Mouse (Mus musculus): ENCODE measurements around the gene Zbtb34.

Gene Zbtb34

GRCm38 (mm10) chr2:33430771-33431699, at the start of gene Zbtb34:
TSS of gene Zbtb34 (minus strand) at chr2:33431324.
- peak; percentile 81 for DNase-seq (ENCODE audit: extremely low spot score, low spot score)

DNA sequence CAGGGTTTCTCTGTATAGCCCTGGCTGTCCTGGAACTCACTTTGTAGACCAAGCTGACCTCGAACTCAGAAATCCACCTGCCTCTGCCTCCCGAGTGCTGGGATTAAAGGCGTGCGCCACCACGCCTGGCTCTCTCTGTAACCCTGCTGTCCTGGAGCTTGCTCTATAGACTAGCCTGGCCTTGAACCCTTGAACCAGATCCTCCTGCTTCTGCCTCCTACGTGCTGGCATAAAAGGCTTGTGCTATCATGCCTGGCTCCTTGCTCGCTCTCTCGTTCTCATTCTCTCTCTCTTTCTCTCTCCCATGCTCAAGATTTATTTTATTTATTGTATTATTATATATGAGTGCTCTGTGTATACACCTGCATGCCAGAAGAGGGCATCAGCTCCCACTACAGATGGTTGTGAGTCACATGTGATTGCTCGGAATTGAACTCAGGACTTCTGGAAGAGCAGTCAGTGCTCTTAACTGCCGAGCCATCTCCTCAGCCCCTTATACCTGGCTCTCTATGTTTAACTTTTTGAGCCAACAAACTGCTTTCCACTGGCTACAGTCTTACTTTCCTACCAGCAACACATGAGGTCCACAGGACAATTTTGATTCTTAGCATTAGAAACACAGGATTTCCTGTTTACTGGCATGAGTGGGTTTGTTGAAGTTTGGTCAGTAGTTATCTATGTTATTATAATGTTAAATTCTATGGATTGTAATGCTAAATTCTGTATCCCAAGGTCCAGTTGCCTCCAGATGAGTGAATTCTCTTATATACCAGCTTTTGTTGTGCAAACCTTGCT, 47.0 kb upstream of the Zbtb34 start:
- no peak for DNase-seq (ENCODE audit: extremely low spot score, low spot score)

GRCm38 (mm10) chr2:33475961-33476360, 44.8 kb upstream of the Zbtb34 start:
- no peak for DNase-seq (ENCODE audit: extremely low spot score, low spot score)

DNA sequence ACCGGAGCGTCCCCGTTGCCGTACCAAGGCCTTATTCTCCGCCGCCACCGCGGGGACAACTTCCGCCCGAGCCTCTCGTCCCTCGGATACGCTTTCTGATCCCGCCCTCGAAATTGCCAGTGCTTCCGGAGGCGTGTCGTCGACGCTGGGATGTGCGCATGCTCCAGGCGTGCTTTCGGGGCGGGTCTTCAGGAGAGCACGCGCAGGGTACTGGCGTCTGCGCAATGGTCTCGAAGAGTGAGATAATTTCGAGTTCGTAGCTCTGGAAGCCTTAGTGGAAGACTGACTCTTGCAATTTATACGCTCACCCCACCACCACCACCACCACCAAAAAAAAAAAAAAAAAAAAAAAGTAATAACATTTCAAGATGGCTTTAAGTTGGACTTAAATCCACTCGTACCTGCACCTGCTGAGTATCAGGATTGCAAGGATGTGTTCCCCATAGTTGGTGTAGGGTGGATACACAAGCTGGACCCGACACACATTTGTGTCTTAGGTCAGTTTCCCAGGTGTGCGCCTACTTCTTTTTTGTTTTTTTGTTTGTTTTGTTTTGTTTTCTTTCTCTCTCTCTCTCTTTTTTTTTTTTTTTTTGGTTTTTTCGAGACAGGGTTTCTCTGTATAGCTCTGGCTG, 37.5 kb upstream of the Zbtb34 start, which contains the start of gene Zbtb43:
TSS of gene Zbtb43 (minus strand) at position 94 of the 632 bp plus-strand sequence.
- peak; percentile 97 for DNase-seq (ENCODE audit: extremely low spot score, low spot score)

- DNase-seq (ENCODE audit: extremely low spot score, low spot score), result no peak
Observed at GRCm38 (mm10) chr2:33467546-33468465, 36.7 kb upstream of the Zbtb34 start.

- DNase-seq (ENCODE audit: extremely low spot score, low spot score), result no peak
Observed at GRCm38 (mm10) chr2:33465966-33466365, 34.8 kb upstream of the Zbtb34 start.

GRCm38 (mm10) chr2:33465215-33465614, 34.1 kb upstream of the Zbtb34 start:
- DNase-seq (ENCODE audit: extremely low spot score, low spot score), result no peak

DNA sequence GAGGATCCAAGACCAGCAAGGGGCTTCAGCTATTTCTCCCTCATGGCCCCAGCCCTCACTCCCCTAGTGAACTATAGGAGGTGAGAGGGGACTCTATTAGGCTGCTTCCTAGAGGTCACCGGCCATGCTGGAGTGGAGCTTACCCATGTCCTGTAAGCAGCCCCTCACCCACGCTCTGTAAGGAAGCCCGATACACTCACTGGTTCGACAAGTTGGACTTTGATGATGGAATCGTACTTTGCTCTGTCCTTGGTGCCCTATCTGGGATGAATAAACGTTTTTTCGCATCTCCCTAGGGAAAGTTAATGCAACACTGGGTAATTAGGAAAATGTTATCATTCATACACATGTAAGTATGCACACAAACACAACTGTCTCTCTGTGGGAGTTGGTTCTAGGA, 30.9 kb upstream of the Zbtb34 start:
- no peak for DNase-seq (ENCODE audit: extremely low spot score, low spot score)

GRCm38 (mm10) chr2:33461066-33461465, 29.9 kb upstream of the Zbtb34 start:
- DNase-seq (ENCODE audit: extremely low spot score, low spot score), result no peak

DNA sequence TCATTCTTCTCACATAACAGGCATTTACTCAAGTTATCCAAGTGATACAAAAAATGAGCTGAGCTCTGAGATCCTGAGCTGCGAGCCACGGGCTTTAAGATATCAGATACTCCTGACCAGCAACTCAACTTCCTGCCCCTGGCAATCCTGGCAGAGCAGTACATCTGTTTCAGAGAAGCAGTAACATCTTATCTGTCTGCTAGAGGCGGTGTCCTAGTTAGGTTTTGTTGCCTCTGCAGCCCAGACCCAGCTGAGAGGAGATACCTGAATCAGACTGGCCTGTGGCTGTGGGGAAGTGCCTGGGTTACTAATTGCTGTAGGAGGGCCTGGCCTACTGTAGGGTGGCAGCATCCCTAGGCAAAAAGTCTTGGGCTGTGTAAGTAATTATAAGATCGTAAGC, 28.5 kb upstream of the Zbtb34 start:
- no peak for DNase-seq (ENCODE audit: extremely low spot score, low spot score)

GRCm38 (mm10) chr2:33456696-33457095, 25.6 kb upstream of the Zbtb34 start:
- DNase-seq (ENCODE audit: extremely low spot score, low spot score), result no peak

- no peak for DNase-seq (ENCODE audit: extremely low spot score, low spot score)
Observed at GRCm38 (mm10) chr2:33456242-33456641, 25.1 kb upstream of the Zbtb34 start.

- no peak for DNase-seq (ENCODE audit: extremely low spot score, low spot score)
Observed at GRCm38 (mm10) chr2:33455350-33455749, 24.2 kb upstream of the Zbtb34 start.

GRCm38 (mm10) chr2:33454816-33455215, 23.7 kb upstream of the Zbtb34 start:
- DNase-seq (ENCODE audit: extremely low spot score, low spot score), result no peak

GRCm38 (mm10) chr2:33453476-33453875, 22.4 kb upstream of the Zbtb34 start:
- DNase-seq (ENCODE audit: extremely low spot score, low spot score), result no peak

GRCm38 (mm10) chr2:33452721-33453120, 21.6 kb upstream of the Zbtb34 start:
- no peak for DNase-seq (ENCODE audit: extremely low spot score, low spot score)

GRCm38 (mm10) chr2:33452140-33452539, 21.0 kb upstream of the Zbtb34 start:
- no peak for DNase-seq (ENCODE audit: extremely low spot score, low spot score)

DNA sequence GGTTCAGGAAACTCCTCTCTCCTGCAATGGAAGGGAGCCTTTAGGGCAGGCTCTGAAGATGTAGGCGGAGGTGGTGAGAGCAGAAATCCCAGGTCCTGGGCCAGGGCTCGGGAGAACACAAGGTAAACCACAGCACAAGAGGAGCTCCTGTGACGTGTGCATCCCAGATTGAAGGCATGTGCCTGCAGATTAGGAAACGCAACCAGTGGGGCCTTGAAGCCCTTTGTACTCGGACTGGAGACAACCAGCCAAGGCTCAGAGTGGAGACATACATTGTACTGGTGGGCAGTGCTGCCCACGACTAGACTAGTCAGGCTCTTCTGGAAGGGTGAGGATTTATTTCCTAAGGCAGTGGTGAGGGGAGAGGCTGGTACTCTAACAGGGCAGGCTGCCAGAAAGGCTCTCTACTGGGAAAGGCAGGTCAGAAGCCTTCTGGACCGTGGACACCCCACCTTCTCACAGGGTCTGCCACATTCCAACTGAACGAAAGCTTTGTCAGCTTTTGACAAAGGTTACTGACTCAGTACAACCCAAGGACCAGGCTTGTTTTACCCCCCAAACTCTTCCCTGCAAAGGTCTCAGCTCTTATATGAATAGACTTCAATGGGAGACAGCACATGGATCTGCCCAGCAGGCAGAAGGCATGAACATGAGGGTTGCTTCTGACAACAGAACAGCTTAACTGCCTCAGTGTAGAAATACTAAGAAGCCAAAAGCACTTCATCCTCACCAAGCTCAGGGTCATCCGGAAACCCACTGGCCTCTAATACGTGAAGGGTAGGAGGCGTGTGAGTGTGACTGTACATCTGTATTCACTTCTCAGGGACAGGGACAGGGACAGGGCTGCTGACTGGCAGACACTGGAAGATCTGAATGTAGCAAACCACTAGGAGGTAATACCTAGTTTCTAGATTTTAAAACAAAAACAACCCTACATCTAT, 20.2 kb upstream of the Zbtb34 start:
- DNase-seq (ENCODE audit: extremely low spot score, low spot score), result no peak

DNA sequence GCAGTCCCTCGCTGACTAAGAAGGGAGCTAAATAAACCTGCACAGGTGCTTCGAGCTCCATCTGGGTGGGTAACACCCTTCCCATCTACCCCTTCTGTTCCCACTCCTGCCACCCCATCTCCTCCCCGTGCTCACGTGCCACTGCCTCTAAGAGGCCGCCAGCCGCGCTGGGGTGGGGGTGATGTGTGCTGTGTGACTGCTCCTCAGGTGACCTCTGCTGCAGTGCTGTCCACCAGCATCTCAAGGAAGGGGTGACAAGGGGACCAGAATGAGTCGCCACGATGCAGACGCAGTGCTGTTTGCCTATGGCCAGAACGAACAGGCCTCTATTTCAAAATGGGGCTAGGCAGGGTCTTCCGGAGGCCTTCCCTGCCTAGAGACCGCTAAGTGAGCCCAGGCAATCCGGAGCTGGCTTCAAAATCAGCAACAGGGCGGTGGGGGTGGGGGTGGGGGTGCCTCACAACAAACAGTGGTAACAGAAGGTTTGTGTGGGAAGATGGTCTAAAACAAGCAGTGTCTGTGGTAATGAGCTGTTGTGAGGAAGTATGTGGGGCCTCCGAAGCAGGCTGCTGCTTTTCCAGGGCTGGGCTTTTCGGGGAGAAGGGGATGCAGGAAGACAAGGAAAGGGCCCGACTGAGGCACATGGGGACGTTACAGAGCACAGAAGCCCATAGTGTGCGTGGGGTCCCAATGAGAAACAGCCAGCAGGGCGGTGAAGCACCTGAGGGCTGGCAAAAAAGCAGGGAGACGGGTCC, 18.2 kb upstream of the Zbtb34 start:
- no peak for DNase-seq (ENCODE audit: extremely low spot score, low spot score)
